Mouse (Mus musculus) brain, embryonic 14.5 days (tissue): ENCODE measurements around the gene Ece1.
A peak's percentile ranks its signal among the peaks of the same experiment; 100 is the strongest.

Experiments used
- CTCF ChIP-seq: fragments of 200-500 bp; IDR thresholded peaks from 2 replicates; pipeline ENCODE4 v1.5.1; 2012; ENCODE audit warnings: inconsistent platforms, mild to moderate bottlenecking, moderate library complexity, borderline replicate concordance; ENCODE audit not compliant: insufficient read depth, insufficient read length; ENCODE audit errors: extremely low read depth
- POLR2A ChIP-seq: fragments of 200-500 bp; IDR thresholded peaks from 2 replicates; pipeline ENCODE4 v1.6.1; 2012; ENCODE audit warnings: mild to moderate bottlenecking, inconsistent platforms, borderline replicate concordance; ENCODE audit not compliant: poor library complexity, insufficient read depth, insufficient read length, severe bottlenecking; ENCODE audit errors: extremely low read depth

GRCm38 (mm10) chr4:137867675-137868257 is 5.7 kb downstream of the Ece1 start:
- no peak for TF ChIP-seq POLR2A
- TF ChIP-seq CTCF = 0 out of 2 replicates have a peak, but pooled peaks have one; percentile 17
